ENCODE assay signal across 8 mouse cellular contexts in genomic region chr9:109038086-109038895, GRCm38 (mm10). TPM values are rescaled to one million over a fixed set of nuclear protein-coding genes. Genes with fewer than 3 reads are reported as not detected.
DNase-seq lines count a peak whose midpoint lies in the region; ATAC-seq and TF ChIP-seq lines count a peak whose summit lies in the region.

Shisa5 (plus strand) TSS chr9:109038565.

- no peak for DNase-seq in testis, postnatal 14 days (ENCODE audit: low spot score)
- peak; percentile 88 for DNase-seq in embryo, embryonic 11 days
- peak; percentile 92 for DNase-seq in heart, adult 18-20 months
- peak; percentile 70 for DNase-seq in kidney, adult 11 months
- DNase-seq in liver = peak; percentile 71
- DNase-seq in thymus, adult 2 months = peak; percentile 86

- no peak for TF ChIP-seq CTCF in testis, adult 2 months (IDR thresholded peaks at IDR 0.05; ENCODE audit: control insufficient read depth, insufficient read depth, insufficient replicate concordance, low read depth, low read length)
- TF ChIP-seq CTCF in thymus, adult 2 months (IDR thresholded peaks at IDR 0.05; ENCODE audit: borderline replicate concordance, control insufficient read depth, extremely low read depth, insufficient read depth, low read length, poor library complexity) = no peak

- under 1% methylated on average over 24 of the region's 40 CpGs for WGBS in midbrain, embryonic 16.5 days
- 2% methylated on average over 40 of the region's 40 CpGs for WGBS in thymus, adult 2 months

- peak within 1 kb of the TSS; percentile 68 for H3K9ac ChIP-seq in midbrain, embryonic 16.5 days (ENCODE audit: low read depth, low read length)

- peaks cover 12% of the 10 kb centered on the region for H3K4me1 ChIP-seq in testis, adult 2 months (ENCODE audit: control insufficient read depth, insufficient read depth, low read length)
- H3K4me1 ChIP-seq in midbrain, embryonic 16.5 days (ENCODE audit: control insufficient read depth, insufficient read depth, low read length) = 0 out of 2 replicates have a peak, but pooled peaks cover 6% of the 10 kb centered on the region
- H3K4me1 ChIP-seq in thymus, adult 2 months (replicated peaks; ENCODE audit: control insufficient read depth, insufficient read depth, low read length) = peaks cover 16% of the 10 kb centered on the region

- 0 out of 2 replicates have a peak, but pooled peaks have one; percentile 38 for TF ChIP-seq POLR2A in testis, adult 2 months (IDR thresholded peaks at IDR 0.05; ENCODE audit: control insufficient read depth, low read depth, low read length)
- 0 out of 2 replicates have a peak, but pooled peaks have one; percentile 43 for TF ChIP-seq POLR2A in thymus, adult 2 months (IDR thresholded peaks at IDR 0.05; ENCODE audit: control insufficient read depth, extremely low read depth, insufficient read depth, low read length, poor library complexity)

- peak within 1 kb of the TSS; percentile 77 for H3K27ac ChIP-seq in testis, adult 2 months (ENCODE audit: control insufficient read depth, insufficient read depth, low read depth, low read length)
- no peak within 1 kb of the TSS for H3K27ac ChIP-seq in midbrain, embryonic 16.5 days (ENCODE audit: low read length)
- no peak within 1 kb of the TSS for H3K27ac ChIP-seq in thymus, adult 2 months (ENCODE audit: control insufficient read depth, insufficient read depth, low read length)

- peak; percentile 82 for ATAC-seq in midbrain, embryonic 16.5 days

- H3K9me3 ChIP-seq in midbrain, embryonic 16.5 days (replicated peaks; ENCODE audit: control insufficient read depth, low read length, poor library complexity, severe bottlenecking) = no peaks in the 10 kb centered on the region

- H3K4me3 ChIP-seq in testis, adult 2 months (ENCODE audit: control insufficient read depth, low read depth, low read length) = peak within 1 kb of the TSS; percentile 84
- H3K4me3 ChIP-seq in midbrain, embryonic 16.5 days (ENCODE audit: low read depth, low read length) = peak within 1 kb of the TSS; percentile 56
- H3K4me3 ChIP-seq in thymus, adult 2 months (ENCODE audit: control insufficient read depth, insufficient read depth, low read length) = peak within 1 kb of the TSS; percentile 79

- H3K36me3 ChIP-seq in testis, adult 2 months (ENCODE audit: control insufficient read depth, insufficient read depth, low read length) = no peaks in the 10 kb centered on the region
- H3K36me3 ChIP-seq in midbrain, embryonic 16.5 days (ENCODE audit: control insufficient read depth, insufficient read depth, low read length) = no peaks in the 10 kb centered on the region
- no peaks in the 10 kb centered on the region for H3K36me3 ChIP-seq in thymus, adult 2 months (ENCODE audit: control insufficient read depth, insufficient read depth, low read length)

- peak within 1 kb of the TSS; percentile 84 for H3K4me2 ChIP-seq in midbrain, embryonic 16.5 days (ENCODE audit: low read length)

- H3K27me3 ChIP-seq in testis, adult 2 months (ENCODE audit: control insufficient read depth, insufficient read depth, low read length) = no peaks in the 10 kb centered on the region; the same call in 1 of the 2 replicates
- no peaks in the 10 kb centered on the region for H3K27me3 ChIP-seq in midbrain, embryonic 16.5 days (ENCODE audit: control insufficient read depth, insufficient read depth, low read depth, low read length)
- H3K27me3 ChIP-seq in thymus, adult 2 months (ENCODE audit: control insufficient read depth, insufficient read depth, low read length) = no peaks in the 10 kb centered on the region

RNA-seq across cellular contexts. Expression of gene Shisa5, which starts in this region (rescaled TPM):
- polyA plus RNA-seq in testis, adult 2 months (2012; rRNA removed) = 21.0 and 22.7 TPM in 2 replicates
- total RNA-seq in heart, adult 18-20 months (2021) = 10 to 100 TPM; 31.4 to 55.0 TPM
- 60.1 and 68.9 TPM in 2 replicates for polyA plus RNA-seq in midbrain, embryonic 16.5 days (2015; fragmentation: Nextera tagmentation; extraction: Ambion mirVana)
- polyA plus RNA-seq in thymus, adult 2 months (2012; rRNA removed) = 2,502 and 2,648 TPM in 2 replicates

Comparison
In these comparisons a context has a peak if more than half of its experiments do, and no peak if none do; other contexts are left out.
1. RNA of gene Shisa5 (polyA plus RNA-seq): 2,502 to 2,648 TPM in thymus, adult 2 months; 60.1 to 68.9 TPM in midbrain, embryonic 16.5 days and 21.0 to 22.7 TPM in testis, adult 2 months; every median in the first group is over 10 times any median in the second.
2. Peak in every context shown above with its lines, with median percentiles within 50 percentile points of each other: H3K4me3 ChIP-seq.